Mouse (Mus musculus) adrenal gland, postnatal 25 days (tissue): Measurements from ENCODE around the gene Col6a4. TPM values are rescaled to one million over a fixed set of nuclear protein-coding genes. Genes with fewer than 3 reads are reported as not detected.
A peak's percentile ranks its signal among the peaks of the same experiment; 100 is the strongest.

ENCODE experiments used
- DNase-seq: peaks from one replicate; pipeline ENCODE4 v3.0.0; 2021; ENCODE audit warnings: mixed read lengths
- total RNA-seq: library from RNA; stranded (reverse); gene quantifications from 2 replicates; pipeline ENCODE4 v1.2.3, GENCODE M21; 2021

Gene Col6a4
- total RNA-seq, 1 experiment from 2014 or later, result 0.52 TPM

GRCm38 (mm10) chr9:106073956-106074355 lies 22.6 kb downstream of the Col6a4 start:
- DNase-seq, result no peak

GRCm38 (mm10) chr9:106071651-106072050 lies 24.9 kb downstream of the Col6a4 start:
- DNase-seq, result no peak

GRCm38 (mm10) chr9:106053446-106053845 lies 43.1 kb downstream of the Col6a4 start:
- no peak for DNase-seq

- DNase-seq, result no peak
These were observed 52.6 kb downstream of the Col6a4 start for GRCm38 (mm10) chr9:106043921-106044503.

- DNase-seq, result no peak
These were observed 56.5 kb downstream of the Col6a4 start for GRCm38 (mm10) chr9:106039915-106040659.

GRCm38 (mm10) chr9:106039276-106039675 lies 57.3 kb downstream of the Col6a4 start:
- DNase-seq, result no peak

- DNase-seq, result peak; percentile 9
These were observed 57.7 kb downstream of the Col6a4 start for GRCm38 (mm10) chr9:106038865-106039264.

- no peak for DNase-seq
These were observed 80.9 kb downstream of the Col6a4 start for GRCm38 (mm10) chr9:106015666-106016065.

GRCm38 (mm10) chr9:106013139-106013538 lies 83.4 kb downstream of the Col6a4 start:
- no peak for DNase-seq

GRCm38 (mm10) chr9:105997955-105998354 lies 98.6 kb downstream of the Col6a4 start:
- DNase-seq, result no peak

- DNase-seq, result no peak
These were observed 104.2 kb downstream of the Col6a4 start for GRCm38 (mm10) chr9:105992425-105992824.

- DNase-seq, result no peak
These were observed 106.5 kb downstream of the Col6a4 start for GRCm38 (mm10) chr9:105990099-105990498.

GRCm38 (mm10) chr9:105989468-105989867 lies 107.1 kb downstream of the Col6a4 start:
- DNase-seq, result no peak

GRCm38 (mm10) chr9:105988096-105988495 lies 108.5 kb downstream of the Col6a4 start:
- no peak for DNase-seq

- no peak for DNase-seq
These were observed 111.6 kb downstream of the Col6a4 start for GRCm38 (mm10) chr9:105984931-105985519.

GRCm38 (mm10) chr9:105978479-105978878 lies 118.1 kb downstream of the Col6a4 start:
- DNase-seq, result no peak

GRCm38 (mm10) chr9:105976871-105977270 lies 119.7 kb downstream of the Col6a4 start:
- no peak for DNase-seq

GRCm38 (mm10) chr9:105976314-105976713 lies 120.3 kb downstream of the Col6a4 start:
- no peak for DNase-seq

- DNase-seq, result no peak
These were observed 122.8 kb downstream of the Col6a4 start for GRCm38 (mm10) chr9:105973736-105974135.

GRCm38 (mm10) chr9:105972031-105972430 lies 124.6 kb downstream of the Col6a4 start:
- DNase-seq, result no peak

- DNase-seq, result no peak
These were observed 125.2 kb downstream of the Col6a4 start for GRCm38 (mm10) chr9:105971351-105971894.

- no peak for DNase-seq
These were observed 125.7 kb downstream of the Col6a4 start for GRCm38 (mm10) chr9:105970901-105971300.

GRCm38 (mm10) chr9:105967976-105968375 lies 128.6 kb downstream of the Col6a4 start:
- no peak for DNase-seq
